Mouse (Mus musculus): ENCODE measurements around the gene Nhlrc4. TPM values are rescaled to one million over a fixed set of nuclear protein-coding genes. Genes with fewer than 3 reads are reported as not detected.

The Nhlrc4 gene
- total RNA-seq, 1 experiment from 2014 or later = not detected

DNA sequence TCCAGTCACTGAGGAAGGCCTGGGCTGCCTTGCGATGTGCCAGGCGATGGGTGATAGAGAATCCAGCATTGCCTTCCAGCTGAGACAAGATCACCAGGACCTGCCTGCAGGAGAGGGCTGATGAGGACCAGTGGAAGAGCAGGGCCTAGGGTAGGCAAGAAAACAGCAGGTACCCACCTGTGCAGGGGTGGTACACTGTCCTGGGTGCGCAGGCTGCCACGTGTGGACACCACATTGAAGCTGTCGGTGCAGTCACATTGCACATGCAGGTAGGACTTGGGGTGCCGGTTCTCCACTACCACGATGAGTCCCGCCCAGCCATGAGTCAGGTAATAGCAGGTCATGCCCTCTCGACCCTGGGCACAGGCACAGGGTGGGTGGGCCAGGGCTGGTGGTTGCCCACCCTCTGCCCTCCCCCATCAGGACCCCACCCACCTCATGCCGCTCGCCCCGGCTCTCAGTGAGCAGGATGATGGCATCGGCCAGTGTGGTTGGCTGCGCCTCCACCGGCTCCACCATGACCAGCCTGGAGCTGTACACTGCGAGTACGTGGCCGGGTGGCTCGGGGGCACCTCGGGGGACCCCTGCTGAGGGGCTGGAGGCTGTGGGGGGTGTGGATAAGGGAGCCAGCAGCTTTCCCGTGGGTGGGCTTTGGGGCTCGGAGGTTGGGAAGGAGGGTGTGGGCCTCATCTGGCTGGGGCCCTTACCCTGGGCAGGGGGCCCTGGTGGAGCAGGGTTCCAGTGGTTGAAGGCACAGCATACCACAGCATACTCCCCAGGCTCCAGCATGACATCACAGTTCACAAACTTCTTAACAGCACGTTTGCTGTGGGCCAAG lies 15.1 kb upstream of the Nhlrc4 start:
- ATAC-seq (replicated peaks; ENCODE audit: low read depth, poor library complexity, severe bottlenecking) = no peak

DNA sequence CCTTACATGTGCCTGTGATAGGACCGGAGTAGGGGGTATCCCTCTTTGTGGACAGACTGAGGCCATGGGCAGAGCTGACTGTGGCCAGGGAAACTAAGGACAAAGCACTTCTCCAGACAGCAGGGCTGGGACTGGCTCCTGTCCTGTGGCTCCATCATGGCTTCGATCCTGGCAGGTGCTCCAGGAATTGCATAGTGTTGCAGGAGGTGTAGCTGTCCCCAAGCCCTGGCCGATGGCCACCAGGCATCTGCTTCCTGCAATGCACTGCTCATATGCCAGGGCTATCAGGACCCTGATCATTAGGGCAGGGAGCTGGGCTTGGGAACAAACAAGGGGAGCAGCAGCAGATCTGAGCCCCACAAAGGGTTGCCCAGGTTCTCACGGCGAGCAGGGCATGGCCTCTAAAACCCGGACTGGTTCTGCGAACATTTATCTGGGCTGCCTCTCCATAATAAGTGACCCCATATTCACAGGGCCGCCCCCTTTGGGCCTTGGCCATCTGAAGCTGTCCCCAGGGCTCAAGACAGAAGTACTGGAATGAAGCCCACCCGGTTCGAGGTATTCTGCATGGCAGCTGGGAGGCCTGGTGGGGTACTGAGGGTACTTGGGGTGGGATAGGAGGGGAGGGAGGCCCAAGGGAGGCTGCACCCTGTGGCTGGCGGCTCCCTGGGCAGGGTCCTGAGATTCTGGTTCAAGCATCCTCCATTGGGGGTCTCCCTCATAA lies 14.2 kb upstream of the Nhlrc4 start:
- ATAC-seq (replicated peaks; ENCODE audit: low read depth, poor library complexity, severe bottlenecking) = no peak

DNA sequence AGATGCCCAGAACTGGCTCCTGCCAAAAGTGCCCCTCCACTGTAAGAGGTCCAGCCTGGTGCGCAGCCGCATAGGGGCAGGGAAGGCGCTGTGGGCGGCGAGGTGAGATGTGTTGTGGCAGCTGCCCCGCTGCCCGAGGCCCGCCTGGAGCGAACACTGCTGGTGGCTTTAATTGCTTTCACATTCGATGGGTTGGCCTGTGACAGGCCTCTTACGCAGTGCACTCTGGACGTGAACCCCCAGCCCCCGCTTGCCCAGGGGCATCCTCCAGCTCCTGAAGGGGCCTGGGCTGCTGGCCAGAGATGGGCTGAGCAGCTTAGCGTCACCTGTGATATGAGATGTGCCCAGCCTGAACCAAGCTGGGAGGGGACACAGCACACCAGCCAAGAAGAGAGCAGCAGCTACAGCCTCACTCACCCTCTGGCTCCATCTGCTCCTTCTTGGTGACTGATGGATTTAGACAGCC lies 12.9 kb upstream of the Nhlrc4 start:
- ATAC-seq (replicated peaks; ENCODE audit: low read depth, poor library complexity, severe bottlenecking) = no peak

DNA sequence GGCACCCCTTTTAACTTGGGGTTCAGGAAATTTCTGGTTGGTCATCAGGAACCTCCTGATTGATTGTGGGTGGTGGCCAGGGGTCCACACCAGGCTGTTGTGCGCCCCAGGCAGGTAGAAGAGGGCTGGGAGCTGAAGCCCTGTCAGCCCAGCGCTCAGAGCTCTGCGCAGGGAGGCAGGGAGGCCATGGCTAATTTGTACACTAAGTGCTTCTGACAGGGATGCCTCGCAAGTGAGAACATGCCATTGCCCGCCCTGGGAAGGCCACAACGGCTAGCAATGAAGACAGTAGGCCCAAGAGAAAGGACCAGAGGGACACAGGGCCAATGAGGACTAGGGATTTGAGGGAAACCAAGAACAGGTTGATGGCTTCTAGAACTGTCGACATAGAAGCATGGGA lies 11.9 kb upstream of the Nhlrc4 start:
- ATAC-seq (replicated peaks; ENCODE audit: low read depth, poor library complexity, severe bottlenecking) = no peak

DNA sequence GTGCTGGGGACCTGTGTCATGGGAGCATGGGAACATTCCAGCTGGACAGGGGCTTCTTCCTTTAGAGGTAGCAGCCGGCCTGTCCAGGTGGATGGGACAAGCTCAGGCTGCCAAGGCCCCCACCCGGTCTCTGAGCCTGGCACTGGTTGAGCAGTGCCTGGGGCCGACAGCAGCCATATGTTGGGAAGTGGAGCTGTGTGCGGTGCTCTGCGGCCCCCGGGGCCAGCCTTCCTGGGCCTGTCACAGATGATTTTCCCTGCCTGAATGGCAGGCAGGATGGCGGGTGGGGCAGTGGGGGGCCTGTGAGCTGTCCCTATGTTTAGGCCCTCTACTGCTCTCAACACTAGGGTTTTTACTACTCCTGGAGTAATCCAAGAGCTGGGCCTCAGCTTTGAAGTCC lies 11.4 kb upstream of the Nhlrc4 start:
- no peak for ATAC-seq (replicated peaks; ENCODE audit: low read depth, poor library complexity, severe bottlenecking)

DNA sequence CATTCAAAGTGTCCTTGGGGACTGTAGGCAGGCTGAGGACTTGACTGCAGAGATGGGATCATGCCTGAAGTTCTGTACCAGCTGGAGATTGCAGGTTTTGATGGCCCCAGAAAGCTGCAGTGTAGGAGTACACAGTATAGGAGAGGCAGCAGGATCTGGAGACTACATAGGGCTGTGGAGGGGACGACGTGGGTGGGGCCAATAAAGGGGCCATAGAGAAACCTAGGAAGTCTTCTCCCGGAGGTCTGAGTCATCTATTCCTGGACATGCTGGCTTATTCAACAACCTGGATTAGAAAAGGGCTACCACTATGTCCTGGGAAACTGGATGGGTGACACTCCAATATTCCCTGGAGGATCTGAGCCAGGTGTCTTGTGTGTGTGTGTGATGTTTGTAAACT lies 11.0 kb upstream of the Nhlrc4 start:
- no peak for ATAC-seq (replicated peaks; ENCODE audit: low read depth, poor library complexity, severe bottlenecking)

DNA sequence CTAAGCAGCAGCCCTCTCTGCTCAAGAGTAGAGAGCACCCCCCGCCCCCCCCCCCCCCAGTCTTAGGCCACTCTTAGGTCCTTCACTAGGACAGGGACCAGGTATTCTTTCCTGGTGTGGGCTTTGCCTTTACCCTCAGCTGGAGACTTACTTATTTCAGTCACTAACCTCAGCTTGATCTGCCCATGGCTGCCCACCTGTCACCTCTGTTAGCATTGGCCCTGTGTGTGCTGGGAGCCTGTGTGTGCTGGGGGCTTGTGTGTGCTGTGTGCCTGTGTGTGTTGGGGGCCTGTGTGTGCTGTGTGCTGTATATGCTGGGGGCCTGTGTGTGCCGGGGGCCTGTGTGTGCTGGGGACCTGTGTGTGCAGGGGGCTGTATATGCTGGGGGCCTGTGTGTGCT lies 9.9 kb upstream of the Nhlrc4 start:
- no peak for ATAC-seq (replicated peaks; ENCODE audit: low read depth, poor library complexity, severe bottlenecking)

DNA sequence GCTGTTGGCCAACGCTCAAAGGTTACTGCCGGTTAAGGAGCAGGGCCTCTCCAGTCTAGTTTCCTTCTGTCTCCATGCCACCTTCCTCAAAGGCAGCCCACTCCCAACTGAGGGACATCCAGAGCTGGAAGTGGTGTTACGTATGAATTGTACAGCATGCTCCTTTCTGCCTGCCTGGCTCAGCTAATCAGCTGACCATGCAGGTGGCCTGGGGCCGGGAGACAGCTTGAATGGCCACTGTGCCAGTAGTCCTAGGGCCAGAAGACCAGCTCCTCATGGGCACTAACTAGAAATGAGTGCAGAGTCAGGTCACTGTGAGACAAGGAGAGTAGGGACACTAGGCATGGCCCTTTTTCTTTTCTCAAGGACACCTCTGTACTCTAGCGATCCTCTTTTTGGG lies 8.4 kb upstream of the Nhlrc4 start:
- ATAC-seq (replicated peaks; ENCODE audit: low read depth, poor library complexity, severe bottlenecking) = no peak

DNA sequence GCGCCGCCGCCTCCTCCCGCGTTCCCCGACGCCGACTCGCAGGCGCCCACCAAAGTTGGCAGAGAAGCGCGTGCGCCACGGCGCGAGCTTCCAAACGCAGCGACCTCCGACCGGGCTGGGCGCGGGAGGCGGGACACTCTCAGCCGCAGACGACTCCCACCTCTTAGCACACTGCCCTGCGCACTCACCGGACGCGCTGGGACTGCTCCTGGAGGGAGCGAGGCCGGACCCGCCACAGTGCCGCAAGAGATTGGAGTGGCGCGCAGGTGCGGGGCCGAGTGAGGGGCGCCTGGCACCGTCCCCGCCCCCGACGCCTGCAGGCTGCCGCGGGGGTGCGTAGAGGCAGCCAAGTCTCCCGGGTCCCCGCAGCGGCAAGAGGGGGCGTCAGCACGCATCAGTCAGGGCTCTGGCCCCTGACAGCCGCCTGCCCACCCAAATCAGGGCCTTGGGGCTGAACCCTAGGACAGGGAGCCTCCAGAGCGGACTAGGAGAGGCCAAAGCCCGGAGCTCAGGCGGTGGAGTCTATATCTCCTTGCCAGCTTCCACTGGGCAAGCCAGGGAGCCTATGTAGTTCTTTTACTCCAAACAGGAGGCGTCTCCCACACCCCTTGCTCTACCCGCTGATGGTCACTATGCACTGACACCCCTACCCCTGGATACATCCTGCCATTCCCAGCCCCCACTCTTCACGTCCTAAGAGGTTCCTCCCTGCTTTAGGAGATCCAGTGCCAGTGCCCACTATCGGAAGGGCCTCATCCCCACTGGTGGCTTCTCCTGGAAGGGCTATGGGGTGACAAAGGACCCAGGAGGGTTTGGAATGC lies 7.3 kb upstream of the Nhlrc4 start, which contains the start of gene A930017K11Rik:
TSS of gene A930017K11Rik (minus strand) at position 763 of the 821 bp plus-strand sequence.
- ATAC-seq (replicated peaks; ENCODE audit: low read depth, poor library complexity, severe bottlenecking) = no peak

DNA sequence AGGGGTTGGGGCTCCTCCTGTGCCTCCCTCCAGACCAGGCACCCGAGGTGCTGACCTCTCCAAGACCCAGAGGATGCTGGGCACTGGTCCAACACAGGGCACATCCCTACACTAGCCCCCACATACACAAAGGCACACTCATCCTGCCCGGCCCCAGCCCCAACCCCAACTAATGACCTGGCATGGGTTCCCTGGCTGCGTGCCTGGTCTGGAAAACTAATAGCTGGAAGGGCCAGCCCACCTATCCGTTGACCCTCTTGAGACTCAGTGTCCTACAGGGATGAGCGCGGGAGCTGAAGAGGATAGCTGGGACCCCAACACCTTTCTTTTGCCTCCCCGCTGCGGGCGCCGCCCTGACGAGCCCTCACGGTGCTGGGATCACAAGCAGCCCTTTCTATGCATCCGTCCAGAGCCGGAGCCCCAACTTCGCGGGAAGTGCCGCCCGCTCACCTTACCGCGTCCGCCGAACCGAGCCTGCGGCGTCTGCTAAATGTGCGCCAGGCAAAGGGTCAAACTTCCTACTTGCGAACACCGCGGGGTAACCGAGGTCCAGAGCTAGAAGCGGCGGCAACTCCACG lies 6.6 kb upstream of the Nhlrc4 start:
- no peak for ATAC-seq (replicated peaks; ENCODE audit: low read depth, poor library complexity, severe bottlenecking)

DNA sequence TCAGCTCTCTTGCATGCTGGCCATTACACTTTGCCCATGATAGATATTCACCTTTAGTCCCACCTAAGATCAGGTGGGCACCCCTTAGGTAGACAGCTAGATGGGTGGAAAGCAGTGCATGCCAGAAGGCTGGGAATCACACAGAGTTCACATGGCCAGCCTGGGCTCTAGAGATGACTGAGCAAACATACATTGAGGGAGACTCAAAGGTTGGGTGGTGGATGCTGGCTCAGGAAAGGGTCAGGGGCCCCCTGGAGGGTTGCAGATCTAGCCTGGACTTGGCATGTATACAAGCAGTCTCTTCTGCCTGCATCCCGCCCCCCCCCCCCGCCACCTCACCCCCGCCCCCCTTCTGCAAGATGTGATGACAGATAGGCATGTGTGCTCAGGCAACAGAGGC lies 5.9 kb upstream of the Nhlrc4 start:
- ATAC-seq (replicated peaks; ENCODE audit: low read depth, poor library complexity, severe bottlenecking) = no peak

DNA sequence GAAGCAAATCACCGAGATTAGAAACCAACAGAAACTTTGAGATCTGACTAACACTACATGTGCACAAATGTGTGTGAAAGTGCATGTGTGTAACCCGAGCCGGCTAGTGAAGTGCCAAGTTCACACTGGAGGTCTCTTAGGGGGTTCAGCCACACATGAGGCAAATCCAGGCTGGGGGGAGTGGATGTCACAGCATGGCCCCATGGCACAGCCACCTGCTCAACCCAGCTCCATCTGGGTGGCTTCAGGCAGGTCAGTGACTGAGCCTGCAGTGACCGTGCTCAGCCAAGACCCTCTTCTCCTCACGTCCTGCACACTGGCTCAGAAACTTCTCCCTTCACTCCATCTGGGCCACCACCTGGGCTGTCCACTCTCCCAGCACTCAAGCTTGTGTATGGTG lies 5.2 kb upstream of the Nhlrc4 start:
- ATAC-seq (replicated peaks; ENCODE audit: low read depth, poor library complexity, severe bottlenecking) = no peak

DNA sequence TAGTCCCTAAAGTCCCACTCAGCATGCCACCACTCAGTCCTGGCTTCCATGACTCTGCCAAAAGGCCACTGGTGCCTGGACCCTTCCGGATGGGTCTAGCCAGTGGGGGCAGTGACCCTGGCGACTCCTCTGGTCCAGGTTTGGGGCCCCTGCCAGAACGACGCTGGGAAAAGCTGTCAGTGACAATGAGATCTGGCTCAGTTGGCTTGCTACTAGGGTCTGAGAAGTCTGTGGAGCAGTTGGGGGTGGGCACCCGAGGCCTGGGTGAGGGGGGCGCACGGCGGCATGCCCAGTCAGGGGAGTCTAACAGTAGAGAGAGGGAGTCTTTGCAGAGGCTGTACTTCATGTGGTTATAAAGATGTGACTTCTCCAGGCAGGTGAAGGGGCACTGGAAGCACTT lies 3.3 kb upstream of the Nhlrc4 start:
- no peak for ATAC-seq (replicated peaks; ENCODE audit: low read depth, poor library complexity, severe bottlenecking)

DNA sequence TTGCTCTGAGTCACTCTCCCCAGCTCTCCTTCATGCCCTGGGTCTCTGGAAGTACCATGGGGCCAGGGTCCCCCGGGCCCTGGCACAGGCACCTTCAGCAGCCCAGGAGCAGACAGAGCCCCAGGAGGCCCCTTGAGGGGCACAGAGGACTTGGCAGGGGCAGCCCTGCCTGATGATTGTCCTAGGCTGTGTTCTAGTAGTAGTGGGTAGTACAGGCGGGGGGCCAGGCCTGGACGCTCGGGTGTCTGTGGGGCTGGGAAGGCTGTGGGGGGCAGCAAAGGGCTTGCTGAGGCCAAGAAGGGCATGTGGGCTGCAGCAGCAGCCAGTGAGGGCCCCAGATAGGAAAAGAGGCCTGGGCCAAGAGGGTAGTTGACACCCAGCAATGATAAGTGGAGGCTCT lies 2.8 kb upstream of the Nhlrc4 start:
- no peak for ATAC-seq (replicated peaks; ENCODE audit: low read depth, poor library complexity, severe bottlenecking)

DNA sequence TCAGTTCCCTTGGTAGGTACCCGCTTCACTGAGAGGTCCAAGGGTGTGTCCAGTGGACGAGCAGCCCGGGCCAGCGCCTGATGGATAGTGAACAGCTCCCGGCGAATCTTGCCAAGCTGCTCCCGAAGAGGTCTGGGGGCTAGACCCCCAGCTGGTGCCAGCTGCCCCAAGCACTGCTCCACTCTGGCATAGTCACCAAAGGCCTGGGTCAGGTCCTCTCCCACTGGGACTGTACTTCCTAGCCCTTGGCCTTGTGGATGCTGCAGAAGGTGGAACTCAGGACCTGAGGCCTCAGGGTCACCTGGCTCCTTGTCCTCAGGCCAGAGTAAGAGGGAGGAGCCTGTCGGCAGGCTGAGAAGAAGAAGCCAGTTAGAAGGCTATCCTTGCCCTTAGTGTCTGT lies 2.1 kb upstream of the Nhlrc4 start:
- ATAC-seq (replicated peaks; ENCODE audit: low read depth, poor library complexity, severe bottlenecking) = no peak

DNA sequence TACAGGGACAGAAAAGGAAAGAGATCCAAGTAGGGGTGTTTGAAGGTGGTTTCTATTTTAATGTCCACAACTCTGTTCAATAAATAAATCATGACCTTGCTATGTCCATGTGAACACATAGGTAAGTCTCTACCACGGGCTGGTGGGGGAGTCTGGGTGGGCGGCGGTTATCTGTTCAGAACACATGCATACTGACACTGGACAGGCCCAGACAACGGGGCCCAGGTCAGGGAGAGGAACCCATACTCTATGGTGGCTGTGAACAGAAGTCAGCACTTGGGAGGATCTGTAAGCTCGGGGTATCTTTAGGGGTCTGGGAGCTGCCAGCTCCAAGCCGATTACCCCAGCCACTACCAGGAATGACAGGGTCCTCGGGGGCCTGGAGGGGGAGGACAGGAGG lies 1.6 kb upstream of the Nhlrc4 start:
- ATAC-seq (replicated peaks; ENCODE audit: low read depth, poor library complexity, severe bottlenecking) = no peak

DNA sequence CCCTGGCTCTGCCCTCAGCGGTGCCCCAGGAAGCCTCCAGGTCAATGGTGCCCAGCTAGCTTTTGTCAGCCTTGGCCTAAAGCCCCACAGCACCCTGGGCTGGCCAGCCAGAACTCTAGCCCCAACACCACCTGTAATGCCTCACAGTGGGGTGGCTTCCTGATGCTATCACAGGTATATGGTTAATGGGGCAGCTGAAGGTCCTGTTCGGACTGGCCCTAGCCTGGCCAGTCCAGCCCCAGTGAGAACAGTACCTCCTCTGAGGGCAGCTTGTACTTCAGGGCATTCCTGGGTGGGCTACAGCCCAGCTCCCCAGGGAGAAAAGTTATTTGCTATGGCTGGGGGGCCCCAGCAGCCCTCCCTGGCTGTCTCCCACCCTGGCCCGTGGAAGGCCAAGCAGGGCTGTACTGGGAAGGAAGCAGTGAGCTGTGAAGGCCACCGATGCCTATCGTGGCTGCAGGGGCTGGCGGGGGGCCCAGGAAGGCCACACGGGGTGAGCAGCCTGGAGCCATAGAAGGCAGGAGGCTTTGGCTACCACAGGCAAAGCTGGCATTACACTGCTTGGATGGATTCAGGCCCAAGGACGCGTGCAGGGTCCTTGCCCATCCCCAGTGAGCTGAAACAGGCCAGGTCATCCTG lies 875 bp upstream of the Nhlrc4 start:
- no peak for ATAC-seq (replicated peaks; ENCODE audit: low read depth, poor library complexity, severe bottlenecking)

DNA sequence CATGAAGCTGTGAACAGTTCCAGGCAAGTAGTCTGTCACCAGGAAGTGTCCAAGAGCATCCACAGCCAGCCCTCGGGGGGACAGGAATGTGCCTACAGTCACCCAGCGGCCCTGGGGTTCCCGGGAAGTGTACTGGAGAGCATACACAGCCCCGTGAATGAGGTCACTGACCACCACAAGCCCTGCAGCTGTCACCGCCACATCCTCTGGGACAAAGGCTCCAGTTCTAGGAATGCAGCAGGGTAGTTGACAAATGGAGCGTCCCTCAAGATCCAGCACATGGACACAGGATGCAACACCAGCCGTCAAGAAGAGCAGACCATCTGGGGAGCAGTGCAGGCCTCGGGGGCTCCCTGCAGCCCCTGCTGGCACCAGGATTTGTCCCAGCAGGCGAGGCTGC lies 992 bp downstream of the Nhlrc4 start:
- ATAC-seq (replicated peaks; ENCODE audit: low read depth, poor library complexity, severe bottlenecking) = no peak

DNA sequence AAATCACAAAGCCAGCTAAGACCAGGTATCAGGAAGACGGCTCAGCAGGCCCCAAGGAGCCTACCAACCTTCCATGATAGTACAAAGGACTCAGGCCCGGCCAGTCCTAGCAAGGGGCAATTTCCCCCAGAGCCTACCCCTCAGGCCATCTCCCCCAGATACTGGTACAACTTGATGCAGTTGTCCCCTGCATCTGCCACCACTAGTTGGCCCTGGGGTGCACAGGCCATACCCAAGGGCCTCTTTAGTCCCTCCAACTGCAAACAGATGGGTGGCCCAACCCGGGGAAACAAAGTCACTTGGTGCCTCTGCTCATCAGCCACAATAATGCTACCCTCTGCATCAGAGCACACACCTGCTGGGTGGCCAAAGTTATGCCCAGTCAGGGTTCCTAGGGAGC lies 1.5 kb downstream of the Nhlrc4 start:
- ATAC-seq (replicated peaks; ENCODE audit: low read depth, poor library complexity, severe bottlenecking) = no peak

DNA sequence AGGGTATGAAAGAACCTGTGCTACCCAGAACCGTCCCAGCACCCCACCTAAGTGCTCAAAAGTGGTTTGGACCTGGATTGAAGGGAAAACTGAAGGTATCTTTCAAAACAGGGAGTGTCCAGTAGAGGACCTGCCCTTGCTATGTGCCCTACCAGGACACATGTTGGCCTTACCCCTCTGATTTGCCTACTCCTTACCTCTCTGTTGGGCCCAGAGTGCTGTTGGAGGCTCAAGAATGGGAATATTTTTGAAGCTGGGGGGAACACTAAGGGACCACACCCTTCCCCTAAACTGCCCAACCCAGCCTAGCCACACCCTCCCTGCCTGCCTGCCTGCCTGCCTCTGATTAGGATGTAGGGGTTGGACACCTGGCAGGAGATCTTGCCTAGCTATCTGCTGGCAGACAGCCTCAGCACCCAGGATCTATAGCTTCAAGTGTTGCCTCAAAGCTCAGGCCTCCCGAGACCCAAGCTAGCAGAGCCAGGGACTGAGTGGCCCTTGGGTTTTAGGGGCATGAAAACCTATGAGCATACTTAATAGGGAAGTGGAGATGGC lies 2.1 kb downstream of the Nhlrc4 start:
- peak; percentile 57 for ATAC-seq (replicated peaks; ENCODE audit: low read depth, poor library complexity, severe bottlenecking)
